Mouse (Mus musculus): ENCODE results near the gene Efhb.

The Efhb gene

GRCm38 (mm10) chr17:53364111-53364510, 99.0 kb downstream of the Efhb start:
- no peak for DNase-seq (ENCODE audit: low spot score in 2 of 2)

All from frontal cortex, postnatal 14 days (tissue).